Mouse (Mus musculus): ENCODE results near the gene Foxo1. TPM values are rescaled to one million over a fixed set of nuclear protein-coding genes. Genes with fewer than 3 reads are reported as not detected.

Foxo1 gene
- polyA plus RNA-seq, 1 experiment from 2014 or later: 2.8 TPM

Other genes starting within 250 kb of the Foxo1 start
- gene Maml3, start 163.3 kb upstream of the Foxo1 start, polyA plus RNA-seq (2014; fragmentation: Nextera tagmentation; extraction: Ambion mirVana): 3.5 and 4.2 TPM in 2 replicates